In genomic region chr9:44254508-44255135, GRCm38 (mm10) we compare ENCODE assay signal across 15 mouse cellular contexts. TPM values are rescaled to one million over a fixed set of nuclear protein-coding genes. Genes with fewer than 3 reads are reported as not detected.
A peak's percentile ranks its signal among the peaks of the same experiment; 100 is the strongest.
DNase-seq lines count a peak whose midpoint lies in the region; ATAC-seq lines count a peak whose summit lies in the region.
"Had no signal": no experiment of that assay in that cellular context is flagged by ENCODE, and none has a peak within 500 bp of the region (broad histone marks: within the 10 kb centered on the region; RNA-seq: fewer than 3 reads in every experiment).

No protein-coding gene starts in this region.

- H3K9me3 ChIP-seq in embryonic facial prominence, embryonic 13.5 days: no peaks in the 10 kb centered on the region
- no peaks in the 10 kb centered on the region for H3K9me3 ChIP-seq in hindbrain, embryonic 12.5 days (replicated peaks)
- H3K9me3 ChIP-seq in midbrain, embryonic 12.5 days: no peaks in the 10 kb centered on the region
- no peaks in the 10 kb centered on the region for H3K9me3 ChIP-seq in liver, embryonic 11.5 days (ENCODE audit: control insufficient read depth, low read length)
- H3K9me3 ChIP-seq: kidney, embryonic 15.5 days; lung, embryonic 15.5 days had no signal

- H3K27me3 ChIP-seq in embryonic facial prominence, embryonic 13.5 days: peaks cover 6% of the 10 kb centered on the region; the same call in 1 of the 2 replicates
- H3K27me3 ChIP-seq in hindbrain, embryonic 12.5 days: peaks cover 2% of the 10 kb centered on the region
- 0 out of 2 replicates have a peak, but pooled peaks cover 13% of the 10 kb centered on the region for H3K27me3 ChIP-seq in midbrain, embryonic 12.5 days
- H3K27me3 ChIP-seq in liver, embryonic 11.5 days (replicated peaks; ENCODE audit: control insufficient read depth, insufficient read depth, low read length): no peaks in the 10 kb centered on the region
- H3K27me3 ChIP-seq: kidney, embryonic 15.5 days; lung, embryonic 15.5 days had no signal

- 9% methylated on average over 5 of the region's 5 CpGs for WGBS in embryonic facial prominence, embryonic 13.5 days
- WGBS in hindbrain, embryonic 12.5 days: 5% methylated on average over 5 of the region's 5 CpGs
- WGBS in midbrain, embryonic 12.5 days: 5% methylated on average over 5 of the region's 5 CpGs
- WGBS in liver, embryonic 11.5 days: 30% methylated on average over 5 of the region's 5 CpGs

- peak; percentile 58 for DNase-seq in embryo, embryonic 10.5 days (ENCODE audit: low spot score)
- DNase-seq in liver, embryonic 11.5 days (ENCODE audit: low spot score): no peak
- DNase-seq in spleen, adult 12 weeks (ENCODE audit: low spot score): no peak
- DNase-seq in kidney, postnatal 10 days: no peak
- DNase-seq in left cerebral cortex, postnatal 14 days (ENCODE audit: low spot score in 2 of 2): no peak
- DNase-seq: layer of hippocampus, postnatal 36 days; thymus, adult 18-20 months had no signal

- H3K27ac ChIP-seq in embryonic facial prominence, embryonic 13.5 days: 0 out of 2 replicates have a peak overlapping the region, but pooled peaks have one; percentile 55
- H3K27ac ChIP-seq in hindbrain, embryonic 12.5 days: peak overlapping the region; percentile 56
- H3K27ac ChIP-seq in midbrain, embryonic 12.5 days (replicated peaks): peak overlapping the region; percentile 75
- no peak overlapping the region for H3K27ac ChIP-seq in liver, embryonic 11.5 days (ENCODE audit: low read depth, low read length)
- H3K27ac ChIP-seq: kidney, embryonic 15.5 days; lung, embryonic 15.5 days had no signal

- no peak for ATAC-seq in embryonic facial prominence, embryonic 13.5 days (ENCODE audit: insufficient number of reproducible peaks, insufficient read depth, low FRiP score, low TSS enrichment, low read depth)
- peak; percentile 48 for ATAC-seq in hindbrain, embryonic 12.5 days (ENCODE audit: low FRiP score)
- peak; percentile 49; the same call in 1 of the 2 replicates for ATAC-seq in midbrain, embryonic 12.5 days (ENCODE audit: low FRiP score, low read depth)
- no peak for ATAC-seq in liver, embryonic 11.5 days (replicated peaks; ENCODE audit: low FRiP score)

- no peak overlapping the region for H3K4me2 ChIP-seq in embryonic facial prominence, embryonic 13.5 days
- H3K4me2 ChIP-seq in hindbrain, embryonic 12.5 days (replicated peaks): 0 out of 2 replicates have a peak overlapping the region, but pooled peaks have one; percentile 6
- peak overlapping the region; percentile 16 for H3K4me2 ChIP-seq in midbrain, embryonic 12.5 days (replicated peaks)
- H3K4me2 ChIP-seq in liver, embryonic 11.5 days: no peak overlapping the region
- H3K4me2 ChIP-seq: kidney, embryonic 15.5 days; lung, embryonic 15.5 days had no signal

- H3K9ac ChIP-seq in embryonic facial prominence, embryonic 13.5 days: 0 out of 2 replicates have a peak overlapping the region, but pooled peaks have one; percentile 32
- no peak overlapping the region for H3K9ac ChIP-seq in hindbrain, embryonic 12.5 days
- H3K9ac ChIP-seq in midbrain, embryonic 12.5 days (replicated peaks): no peak overlapping the region
- no peak overlapping the region for H3K9ac ChIP-seq in liver, embryonic 11.5 days (ENCODE audit: low read depth, low read length)
- H3K9ac ChIP-seq: kidney, embryonic 15.5 days; lung, embryonic 15.5 days had no signal

- no peak overlapping the region for H3K4me3 ChIP-seq in embryonic facial prominence, embryonic 13.5 days
- no peak overlapping the region for H3K4me3 ChIP-seq in hindbrain, embryonic 12.5 days
- H3K4me3 ChIP-seq in midbrain, embryonic 12.5 days: no peak overlapping the region
- no peak overlapping the region for H3K4me3 ChIP-seq in liver, embryonic 11.5 days (ENCODE audit: low read depth, low read length)
- H3K4me3 ChIP-seq: kidney, embryonic 15.5 days; lung, embryonic 15.5 days; myocyte had no signal

- H3K36me3 ChIP-seq in embryonic facial prominence, embryonic 13.5 days: peaks cover 10% of the 10 kb centered on the region; the same call in 1 of the 2 replicates
- H3K36me3 ChIP-seq in hindbrain, embryonic 12.5 days: no peaks in the 10 kb centered on the region
- H3K36me3 ChIP-seq in midbrain, embryonic 12.5 days: no peaks in the 10 kb centered on the region
- no peaks in the 10 kb centered on the region for H3K36me3 ChIP-seq in liver, embryonic 11.5 days (ENCODE audit: control insufficient read depth, insufficient read depth, low read length)
- H3K36me3 ChIP-seq: kidney, embryonic 15.5 days; lung, embryonic 15.5 days had no signal

- peaks cover 30% of the 10 kb centered on the region for H3K4me1 ChIP-seq in embryonic facial prominence, embryonic 13.5 days
- H3K4me1 ChIP-seq in hindbrain, embryonic 12.5 days: peaks cover 32% of the 10 kb centered on the region
- H3K4me1 ChIP-seq in midbrain, embryonic 12.5 days: peaks cover 42% of the 10 kb centered on the region
- H3K4me1 ChIP-seq in liver, embryonic 11.5 days (replicated peaks; ENCODE audit: control insufficient read depth, insufficient read depth, low read length): peaks cover 11% of the 10 kb centered on the region

- intact Hi-C loops in left cerebral cortex, postnatal 14 days (cut with DNase I): no loop called here

RNA-seq across cellular contexts. Expression of gene Pdzd3, which starts 3.4 kb away (rescaled TPM):
- polyA plus RNA-seq in embryonic facial prominence, embryonic 13.5 days (2015; fragmentation: Nextera tagmentation; extraction: Ambion mirVana): 0.37 TPM in 1 of 2 replicates, not detected in the other
- polyA plus RNA-seq in hindbrain, embryonic 12.5 days (2016; fragmentation: Nextera tagmentation; extraction: Ambion mirVana): 0.15 TPM in 1 of 2 replicates, not detected in the other
- polyA plus RNA-seq in midbrain, embryonic 12.5 days (2016; fragmentation: Nextera tagmentation; extraction: Ambion mirVana): 0.20 and 0.31 TPM in 2 replicates
- 0.10 TPM in 1 of 2 replicates, not detected in the other for polyA plus RNA-seq in liver, embryonic 11.5 days (2014; fragmentation: Nextera tagmentation; extraction: Ambion mirVana)
- under 1 TPM; 0.53 to 0.82 TPM for total RNA-seq in left cerebral cortex, postnatal 14 days (2021)
- polyA plus RNA-seq: lung, embryonic 15.5 days had no signal

RNA-seq across cellular contexts. Expression of gene Nlrx1, which starts 13.8 kb away (rescaled TPM):
- 8.2 and 9.8 TPM in 2 replicates for polyA plus RNA-seq in embryonic facial prominence, embryonic 13.5 days (2015; fragmentation: Nextera tagmentation; extraction: Ambion mirVana)
- 5.1 and 5.6 TPM in 2 replicates for polyA plus RNA-seq in hindbrain, embryonic 12.5 days (2016; fragmentation: Nextera tagmentation; extraction: Ambion mirVana)
- polyA plus RNA-seq in midbrain, embryonic 12.5 days (2016; fragmentation: Nextera tagmentation; extraction: Ambion mirVana): 2.6 and 3.3 TPM in 2 replicates
- 4.3 and 4.9 TPM in 2 replicates for polyA plus RNA-seq in liver, embryonic 11.5 days (2014; fragmentation: Nextera tagmentation; extraction: Ambion mirVana)
- total RNA-seq in left cerebral cortex, postnatal 14 days (2021): 10 to 100 TPM; 11.4 to 11.6 TPM

RNA-seq across cellular contexts. Expression of gene Ccdc153, which starts 14.1 kb away (rescaled TPM):
- not detected in 2 replicates for polyA plus RNA-seq in embryonic facial prominence, embryonic 13.5 days (2015; fragmentation: Nextera tagmentation; extraction: Ambion mirVana)
- not detected in 2 replicates for polyA plus RNA-seq in hindbrain, embryonic 12.5 days (2016; fragmentation: Nextera tagmentation; extraction: Ambion mirVana)
- not detected in 2 replicates for polyA plus RNA-seq in midbrain, embryonic 12.5 days (2016; fragmentation: Nextera tagmentation; extraction: Ambion mirVana)
- not detected in 2 replicates for polyA plus RNA-seq in liver, embryonic 11.5 days (2014; fragmentation: Nextera tagmentation; extraction: Ambion mirVana)
- total RNA-seq in left cerebral cortex, postnatal 14 days (2021): 1 to 10 TPM; 1.2 to 1.4 TPM
- total RNA-seq: gastrocnemius, adult 18-20 months had no signal
- polyA plus RNA-seq: kidney, embryonic 15.5 days; myocyte; small intestine, adult 2 months had no signal

RNA-seq across cellular contexts. Expression of gene Cbl, which starts 20.8 kb away (rescaled TPM):
- polyA plus RNA-seq in embryonic facial prominence, embryonic 13.5 days (2015; fragmentation: Nextera tagmentation; extraction: Ambion mirVana): 17.3 and 19.5 TPM in 2 replicates
- polyA plus RNA-seq in hindbrain, embryonic 12.5 days (2016; fragmentation: Nextera tagmentation; extraction: Ambion mirVana): 26.2 and 30.5 TPM in 2 replicates
- 27.2 and 32.0 TPM in 2 replicates for polyA plus RNA-seq in midbrain, embryonic 12.5 days (2016; fragmentation: Nextera tagmentation; extraction: Ambion mirVana)
- 12.0 and 12.7 TPM in 2 replicates for polyA plus RNA-seq in liver, embryonic 11.5 days (2014; fragmentation: Nextera tagmentation; extraction: Ambion mirVana)
- total RNA-seq in left cerebral cortex, postnatal 14 days (2021): 10 to 100 TPM; 44.9 to 48.9 TPM

RNA-seq across cellular contexts. Expression of gene Abcg4, which starts 33.8 kb away (rescaled TPM):
- 6.1 and 6.5 TPM in 2 replicates for polyA plus RNA-seq in embryonic facial prominence, embryonic 13.5 days (2015; fragmentation: Nextera tagmentation; extraction: Ambion mirVana)
- polyA plus RNA-seq in hindbrain, embryonic 12.5 days (2016; fragmentation: Nextera tagmentation; extraction: Ambion mirVana): 12.9 and 13.5 TPM in 2 replicates
- polyA plus RNA-seq in midbrain, embryonic 12.5 days (2016; fragmentation: Nextera tagmentation; extraction: Ambion mirVana): 12.9 and 14.4 TPM in 2 replicates
- polyA plus RNA-seq in liver, embryonic 11.5 days (2014; fragmentation: Nextera tagmentation; extraction: Ambion mirVana): 11.6 and 13.8 TPM in 2 replicates
- total RNA-seq in left cerebral cortex, postnatal 14 days (2021): 10 to 100 TPM; 62.2 to 67.9 TPM

Comparison
In these comparisons a context has a peak if more than half of its experiments do, and no peak if none do; other contexts are left out.
1. ATAC-seq: peak in hindbrain, embryonic 12.5 days (single experiment) and midbrain, embryonic 12.5 days (single experiment); none in embryonic facial prominence, embryonic 13.5 days (single experiment) and liver, embryonic 11.5 days (single experiment).
2. H3K4me2 ChIP-seq: peak in hindbrain, embryonic 12.5 days (single experiment) and midbrain, embryonic 12.5 days (single experiment); none in embryonic facial prominence, embryonic 13.5 days (single experiment) and liver, embryonic 11.5 days (single experiment).